In genomic region chr13:106009911-106010310, GRCm38 (mm10) we compare ENCODE assay signal across 12 mouse cellular contexts.
"Had no signal": no experiment of that assay in that cellular context is flagged by ENCODE, and none has a peak within 500 bp of the region (broad histone marks: within the 10 kb centered on the region; RNA-seq: fewer than 3 reads in every experiment).

No protein-coding gene starts in this region.

- H3K27ac ChIP-seq: kidney, postnatal 0 days; left cerebral cortex, adult 2 months; liver, embryonic 14.5 days; macrophage had no signal

- H3K9ac ChIP-seq: liver, embryonic 14.5 days; liver, postnatal 0 days; lung, embryonic 14.5 days had no signal

- H3K4me2 ChIP-seq: lung, embryonic 14.5 days had no signal

- DNase-seq: kidney, adult 2 months; kidney, postnatal 36 days; layer of hippocampus, postnatal 36 days; liver, postnatal 0 days; lung, embryonic 14.5 days; thymus, adult 18-20 months; thymus, postnatal 36 days had no signal

- H3K4me3 ChIP-seq: left cerebral cortex, adult 2 months had no signal

- ATAC-seq: liver, postnatal 0 days; lung, postnatal 0 days had no signal
